Mouse (Mus musculus): ENCODE measurements around the gene Ubtd2. TPM values are rescaled to one million over a fixed set of nuclear protein-coding genes. Genes with fewer than 3 reads are reported as not detected.

Ubtd2 gene
- polyA plus RNA-seq, 1 experiment from 2014 or later: 57.3 TPM

GRCm38 (mm10) chr11:32556333-32556990 lies 101.3 kb downstream of the Ubtd2 start:
- Histone ChIP-seq H3K27me3 (ENCODE audit: insufficient read depth, low read length) (no peaks in the 10 kb centered on the region), H3K4me1 (ENCODE audit: insufficient read depth) (peaks cover 13% of the 10 kb centered on the region; the same call in 1 of the 2 replicates), H3K4me2 (no peak overlapping the region), H3K9me3 (ENCODE audit: low read depth, low read length) (no peaks in the 10 kb centered on the region), H3K4me3 (ENCODE audit: low read depth, low read length) (no peak overlapping the region), H3K36me3 (ENCODE audit: insufficient read depth) (no peaks in the 10 kb centered on the region), H3K9ac (no peak overlapping the region), H3K27ac (ENCODE audit: low read depth) (no peak overlapping the region)
- ATAC-seq (ENCODE audit: insufficient read depth) (no peak), DNase-seq (no peak)
- 71% methylated on average over 10 of the region's 10 CpGs for WGBS
- no peak for TF ChIP-seq CTCF (IDR thresholded peaks at IDR 0.05; ENCODE audit: low read depth)

DNA sequence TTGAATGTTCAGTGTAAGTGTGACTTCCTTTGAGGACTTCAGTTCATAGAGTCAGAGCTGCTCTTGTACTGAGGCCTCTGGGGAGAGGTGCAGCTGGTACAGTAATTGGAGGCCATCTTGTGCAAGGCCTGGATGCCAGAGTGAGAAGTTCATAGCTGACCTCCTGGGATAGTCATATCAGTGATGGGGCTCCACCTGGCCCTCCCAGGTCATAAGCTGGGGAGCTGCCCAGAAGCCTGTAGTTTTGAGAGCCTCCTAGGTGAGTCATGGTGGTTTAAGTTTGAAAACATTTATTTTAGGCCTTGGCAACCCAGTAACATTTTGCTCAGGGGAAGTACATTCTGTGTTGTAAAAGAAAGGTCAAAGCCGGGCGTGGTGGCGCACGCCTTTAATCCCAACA lies 102.9 kb downstream of the Ubtd2 start:
- H3K4me1 ChIP-seq (ENCODE audit: insufficient read depth): peaks cover 5% of the 10 kb centered on the region; the same call in 1 of the 2 replicates
- ATAC-seq (ENCODE audit: insufficient read depth) (no peak), DNase-seq (no peak)
- no peaks in the 10 kb centered on the region for H3K27me3 ChIP-seq (ENCODE audit: insufficient read depth, low read length)
- no peaks in the 10 kb centered on the region for H3K9me3 ChIP-seq (ENCODE audit: low read depth, low read length)
- H3K9ac ChIP-seq: no peak overlapping the region
- no peak for TF ChIP-seq CTCF (IDR thresholded peaks at IDR 0.05; ENCODE audit: low read depth)
- H3K4me2 ChIP-seq: no peak overlapping the region
- no peaks in the 10 kb centered on the region for H3K36me3 ChIP-seq (ENCODE audit: insufficient read depth)
- 92% methylated on average over 4 of the region's 4 CpGs for WGBS
- no peak overlapping the region for H3K4me3 ChIP-seq (ENCODE audit: low read depth, low read length)
- H3K27ac ChIP-seq (ENCODE audit: low read depth): no peak overlapping the region

DNA sequence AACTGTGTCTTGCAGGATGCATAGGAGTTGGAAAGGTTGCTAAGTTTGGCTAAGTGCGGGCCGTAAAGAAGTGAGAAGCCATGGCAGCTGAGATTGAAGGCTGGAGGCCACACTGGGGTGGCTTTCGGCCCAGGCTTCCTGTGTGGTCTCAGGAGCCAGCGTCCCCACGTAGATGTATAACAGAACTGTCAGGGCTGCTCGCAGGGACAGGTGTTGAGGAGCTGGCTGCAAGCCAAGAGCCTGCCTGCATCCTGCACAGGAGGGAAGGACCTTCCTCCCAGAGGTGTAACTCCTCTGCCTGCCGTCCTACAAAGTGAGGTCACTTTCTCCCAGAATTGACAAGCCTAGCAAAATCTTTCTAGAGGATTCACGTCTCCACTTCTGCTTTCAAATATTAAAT lies 103.5 kb downstream of the Ubtd2 start:
- no peak for ATAC-seq (ENCODE audit: insufficient read depth)
- Histone ChIP-seq H3K36me3 (ENCODE audit: insufficient read depth) (no peaks in the 10 kb centered on the region), H3K4me2 (no peak overlapping the region), H3K27ac (ENCODE audit: low read depth) (no peak overlapping the region), H3K9me3 (ENCODE audit: low read depth, low read length) (no peaks in the 10 kb centered on the region), H3K4me3 (ENCODE audit: low read depth, low read length) (no peak overlapping the region), H3K27me3 (ENCODE audit: insufficient read depth, low read length) (no peaks in the 10 kb centered on the region), H3K9ac (no peak overlapping the region), H3K4me1 (ENCODE audit: insufficient read depth) (no peaks in the 10 kb centered on the region)
- no peak for TF ChIP-seq CTCF (IDR thresholded peaks at IDR 0.05; ENCODE audit: low read depth)
- WGBS: 20% methylated on average over 8 of the region's 8 CpGs
- peak; percentile 63 for DNase-seq

GRCm38 (mm10) chr11:32560015-32560770 lies 105.0 kb downstream of the Ubtd2 start:
- WGBS: 81% methylated on average over 12 of the region's 12 CpGs
- DNase-seq: no peak
- no peaks in the 10 kb centered on the region for H3K36me3 ChIP-seq (ENCODE audit: insufficient read depth)
- H3K9ac ChIP-seq: no peak overlapping the region
- no peak overlapping the region for H3K4me2 ChIP-seq
- no peak overlapping the region for H3K4me3 ChIP-seq (ENCODE audit: low read depth, low read length)
- ATAC-seq (ENCODE audit: insufficient read depth): no peak
- H3K9me3 ChIP-seq (ENCODE audit: low read depth, low read length): no peaks in the 10 kb centered on the region
- no peaks in the 10 kb centered on the region for H3K27me3 ChIP-seq (ENCODE audit: insufficient read depth, low read length)
- H3K27ac ChIP-seq (ENCODE audit: low read depth): no peak overlapping the region
- TF ChIP-seq CTCF (IDR thresholded peaks at IDR 0.05; ENCODE audit: low read depth): no peak
- H3K4me1 ChIP-seq (ENCODE audit: insufficient read depth): 0 out of 2 replicates have a peak, but pooled peaks cover 3% of the 10 kb centered on the region

- no peaks in the 10 kb centered on the region for H3K27me3 ChIP-seq (ENCODE audit: insufficient read depth, low read length)
- 73% methylated on average over 10 of the region's 10 CpGs for WGBS
These were observed 106.5 kb downstream of the Ubtd2 start for GRCm38 (mm10) chr11:32561465-32562355.

GRCm38 (mm10) chr11:32562706-32563105 lies 107.5 kb downstream of the Ubtd2 start:
- Histone ChIP-seq H3K4me2 (no peak overlapping the region), H3K4me1 (ENCODE audit: insufficient read depth) (0 out of 2 replicates have a peak, but pooled peaks cover 3% of the 10 kb centered on the region), H3K27me3 (ENCODE audit: insufficient read depth, low read length) (no peaks in the 10 kb centered on the region), H3K9me3 (ENCODE audit: low read depth, low read length) (no peaks in the 10 kb centered on the region), H3K36me3 (ENCODE audit: insufficient read depth) (no peaks in the 10 kb centered on the region), H3K9ac (no peak overlapping the region), H3K4me3 (ENCODE audit: low read depth, low read length) (no peak overlapping the region), H3K27ac (ENCODE audit: low read depth) (no peak overlapping the region)
- 64% methylated on average over 5 of the region's 5 CpGs for WGBS
- ATAC-seq (ENCODE audit: insufficient read depth) (no peak), DNase-seq (no peak)
- TF ChIP-seq CTCF (IDR thresholded peaks at IDR 0.05; ENCODE audit: low read depth): no peak

More at GRCm38 (mm10) chr11:32561465-32562355, 106.5 kb downstream of the Ubtd2 start:
- TF ChIP-seq CTCF (IDR thresholded peaks at IDR 0.05; ENCODE audit: low read depth): no peak
- no peak for ATAC-seq (ENCODE audit: insufficient read depth)
- H3K9ac ChIP-seq: no peak overlapping the region
- no peak overlapping the region for H3K27ac ChIP-seq (ENCODE audit: low read depth)
- no peaks in the 10 kb centered on the region for H3K9me3 ChIP-seq (ENCODE audit: low read depth, low read length)
- 0 out of 2 replicates have a peak, but pooled peaks cover 3% of the 10 kb centered on the region for H3K4me1 ChIP-seq (ENCODE audit: insufficient read depth)
- H3K36me3 ChIP-seq (ENCODE audit: insufficient read depth): no peaks in the 10 kb centered on the region
- H3K4me2 ChIP-seq: no peak overlapping the region
- no peak overlapping the region for H3K4me3 ChIP-seq (ENCODE audit: low read depth, low read length)
- DNase-seq: no peak

All from lung, embryonic 14.5 days (tissue).